Mouse (Mus musculus): ENCODE data around the gene Bcl2.

- TF ChIP-seq CTCF (IDR thresholded peaks at IDR 0.05; ENCODE audit: low read depth) (no peak), EP300 (IDR thresholded peaks at IDR 0.05; ENCODE audit: low read depth) (no peak)
Observed at GRCm38 (mm10) chr1:106611246-106611645, 102.8 kb downstream of the Bcl2 start.

Data from heart, postnatal 0 days (tissue).